Mouse (Mus musculus): ENCODE data around the gene Grik1. TPM values are rescaled to one million over a fixed set of nuclear protein-coding genes. Genes with fewer than 3 reads are reported as not detected.

The Grik1 gene
- total RNA-seq, 2 experiments from 2014 or later: not detected

DNA sequence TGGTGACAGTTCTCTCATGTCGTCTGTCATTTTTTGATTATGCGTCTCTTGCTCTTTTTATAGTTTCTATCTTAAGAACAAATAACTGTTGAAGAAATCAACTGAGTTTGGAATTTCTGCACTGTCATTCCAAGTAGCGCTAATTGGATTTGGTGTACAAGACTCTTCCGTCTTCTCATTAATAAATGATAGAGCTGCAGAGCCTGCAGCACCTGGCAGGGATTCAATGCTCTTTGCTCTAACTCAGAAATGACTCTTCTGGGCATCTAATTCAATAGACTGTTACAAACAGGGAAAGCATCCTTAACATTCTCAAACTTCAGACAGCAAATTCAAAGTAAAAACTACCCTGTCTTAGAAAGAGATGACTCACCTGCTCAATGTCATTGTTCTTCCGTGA is 376.3 kb downstream of the Grik1 start:
- no peak for ATAC-seq (replicated peaks; ENCODE audit: low FRiP score, poor library complexity, severe bottlenecking)

DNA sequence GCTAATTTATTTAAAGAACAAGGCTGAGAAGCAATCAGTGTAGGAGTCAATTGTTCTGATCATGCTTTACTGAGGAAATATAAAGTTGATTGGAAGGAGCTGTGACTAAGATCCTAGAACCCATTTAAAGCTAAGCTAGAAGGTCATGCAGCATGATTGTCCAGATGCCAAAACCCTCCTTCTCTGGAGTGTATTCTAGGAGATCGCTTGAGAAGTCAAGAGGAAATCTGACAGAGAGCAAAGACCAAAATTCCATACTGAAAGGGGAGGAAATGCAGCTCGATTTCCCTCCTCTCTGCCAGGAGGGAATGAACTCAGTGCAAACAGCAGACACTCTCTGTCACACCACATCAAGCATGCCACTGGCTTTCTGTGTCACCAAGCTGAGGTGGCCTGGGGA is 378.9 kb downstream of the Grik1 start:
- no peak for ATAC-seq (replicated peaks; ENCODE audit: low FRiP score, poor library complexity, severe bottlenecking)

DNA sequence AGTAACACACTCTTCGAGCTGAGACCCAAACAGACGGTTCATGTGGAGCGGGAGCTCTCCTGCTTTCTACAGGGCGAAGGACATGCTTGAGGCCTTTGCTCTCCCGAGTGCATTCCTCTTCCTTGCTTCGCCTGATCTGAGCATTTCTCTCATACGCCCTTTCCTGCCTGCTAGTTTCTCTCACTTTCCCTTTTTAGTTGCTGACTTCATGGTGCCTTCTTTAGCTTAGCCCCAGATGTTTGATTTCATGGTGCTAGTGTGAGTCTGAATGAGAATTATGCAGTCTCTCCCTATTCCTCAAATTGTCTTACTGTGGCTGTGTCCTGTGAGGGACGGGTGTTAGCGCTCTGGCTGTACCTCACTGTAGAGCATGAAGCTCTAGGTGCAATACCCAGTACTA is 388.0 kb downstream of the Grik1 start:
- no peak for ATAC-seq (replicated peaks; ENCODE audit: low FRiP score, poor library complexity, severe bottlenecking)

DNA sequence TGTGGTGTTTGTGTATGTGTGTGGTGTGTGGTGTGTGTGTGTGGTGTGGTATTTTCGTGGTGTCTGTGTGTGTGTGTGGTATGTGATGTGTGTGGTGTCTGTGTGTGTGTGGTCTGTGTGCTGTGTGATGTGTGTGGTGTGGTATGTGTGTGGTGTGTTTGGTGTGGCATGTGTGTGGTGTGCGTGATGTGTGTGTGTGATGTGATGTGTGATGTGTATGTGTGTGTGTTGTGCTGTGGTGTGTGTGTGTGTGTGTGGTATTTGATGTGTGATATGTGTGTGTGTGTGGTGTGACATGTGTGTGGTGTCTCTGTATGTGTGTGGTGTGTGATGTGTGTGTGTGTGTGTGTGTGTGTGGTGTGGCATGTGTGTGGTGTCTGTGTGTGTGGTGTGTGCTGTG is 388.9 kb downstream of the Grik1 start:
- no peak for ATAC-seq (replicated peaks; ENCODE audit: low FRiP score, poor library complexity, severe bottlenecking)

DNA sequence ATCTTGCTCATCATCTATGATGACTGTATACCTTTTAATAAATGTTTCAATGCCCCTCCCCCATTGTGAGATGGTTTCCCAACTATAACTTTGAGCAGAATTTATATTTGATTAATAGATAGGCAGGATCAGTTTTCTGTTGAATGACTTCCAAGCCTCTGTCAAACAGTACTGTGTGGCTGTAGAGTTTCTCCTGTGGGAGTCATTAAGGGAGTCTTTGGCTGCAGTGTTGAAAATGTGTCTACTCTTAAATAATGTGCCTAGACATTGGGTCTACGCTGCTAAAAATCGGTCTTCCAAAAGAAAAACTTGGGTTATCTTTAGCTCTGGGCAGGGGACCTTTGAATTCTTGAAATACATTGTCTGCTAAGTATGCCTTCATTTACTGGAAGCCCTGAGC is 414.1 kb downstream of the Grik1 start:
- ATAC-seq (replicated peaks; ENCODE audit: low FRiP score, poor library complexity, severe bottlenecking): no peak

DNA sequence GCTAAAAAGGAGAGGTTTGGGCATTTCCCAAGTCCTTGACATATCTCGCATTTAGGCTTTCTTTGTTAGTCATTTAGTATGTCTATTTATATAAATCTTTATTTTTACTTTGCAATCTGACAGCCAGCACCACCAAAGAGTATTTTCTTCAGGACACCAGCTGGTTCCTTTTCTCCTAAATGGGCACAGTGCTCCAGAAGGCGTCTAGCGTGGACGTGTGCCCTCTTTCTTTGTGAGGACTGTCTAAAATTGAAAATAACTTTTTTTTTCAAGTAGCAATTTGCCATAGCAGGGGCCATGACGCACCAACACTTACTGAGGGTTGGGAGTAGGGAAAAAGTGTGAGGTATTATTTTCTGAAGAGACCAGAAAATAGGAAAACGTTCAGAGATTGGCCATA is 425.5 kb downstream of the Grik1 start:
- no peak for ATAC-seq (replicated peaks; ENCODE audit: low FRiP score, poor library complexity, severe bottlenecking)

DNA sequence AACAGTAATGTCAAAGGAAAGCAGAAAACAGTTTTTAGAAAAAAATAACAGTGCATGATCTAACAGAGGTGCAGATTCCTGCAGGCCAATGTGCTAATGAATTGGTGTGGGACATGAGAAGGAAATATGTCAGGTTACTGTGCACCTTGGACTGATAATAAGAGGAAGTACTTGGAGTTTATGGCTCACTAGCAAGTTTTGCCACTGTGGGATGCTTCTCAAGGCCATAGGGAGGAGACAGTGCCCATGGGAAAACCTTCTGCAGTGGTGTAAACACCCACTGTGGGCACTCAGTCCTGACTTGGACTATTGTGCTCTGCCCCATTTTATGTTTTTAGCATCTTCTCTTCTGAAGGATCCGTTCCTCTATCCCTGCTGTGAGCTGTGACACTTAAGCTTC is 428.3 kb downstream of the Grik1 start:
- no peak for ATAC-seq (replicated peaks; ENCODE audit: low FRiP score, poor library complexity, severe bottlenecking)

DNA sequence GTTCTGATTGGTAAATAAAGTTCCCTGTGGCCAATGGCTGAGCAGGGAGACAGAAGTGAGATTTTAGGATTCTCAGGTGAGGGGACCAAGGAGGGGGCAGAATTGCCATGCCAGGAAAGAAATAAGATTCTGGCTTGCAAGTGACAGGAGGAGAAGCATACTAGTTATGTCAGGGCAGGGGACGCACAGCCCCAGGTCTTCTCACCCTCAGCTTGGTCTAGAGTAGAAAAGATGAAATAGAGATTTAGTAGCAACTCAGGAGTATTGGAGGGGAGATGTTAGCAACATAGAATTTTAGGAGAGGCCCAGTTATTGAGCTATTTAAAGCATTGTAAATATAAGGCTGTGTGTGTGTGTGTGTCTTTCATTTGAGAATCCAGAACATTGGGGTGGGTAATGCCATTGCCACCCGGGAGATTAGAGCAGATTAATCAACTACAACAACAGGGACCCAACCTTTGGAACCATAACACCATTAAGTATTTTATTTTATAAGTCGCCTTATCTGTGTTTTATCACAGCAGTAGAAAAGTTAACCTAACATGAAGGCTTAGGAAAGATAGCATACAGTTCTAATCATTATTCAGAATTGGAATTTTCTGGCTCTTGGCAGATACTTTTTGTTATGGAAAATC is 436.5 kb downstream of the Grik1 start:
- no peak for ATAC-seq (replicated peaks; ENCODE audit: low FRiP score, poor library complexity, severe bottlenecking)

DNA sequence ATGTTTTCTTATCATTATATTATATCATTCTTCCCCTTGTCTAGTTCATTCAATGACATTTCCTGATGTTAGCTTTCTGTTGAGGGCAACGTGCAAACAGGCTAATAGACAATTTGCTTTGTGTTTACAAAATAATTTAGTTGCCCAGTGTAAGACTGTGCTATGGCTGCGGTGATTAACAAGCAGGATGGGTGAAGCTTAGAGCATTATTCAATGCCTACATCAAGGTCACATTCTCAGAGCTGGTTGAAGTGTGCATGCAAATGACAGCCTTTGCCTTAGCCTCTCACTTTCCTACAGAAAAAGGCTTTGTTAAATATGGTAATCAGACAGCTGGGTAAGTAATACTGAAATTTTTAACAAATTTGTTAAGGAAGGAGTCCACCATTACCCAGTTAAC is 438.5 kb downstream of the Grik1 start:
- ATAC-seq (replicated peaks; ENCODE audit: low FRiP score, poor library complexity, severe bottlenecking): no peak

DNA sequence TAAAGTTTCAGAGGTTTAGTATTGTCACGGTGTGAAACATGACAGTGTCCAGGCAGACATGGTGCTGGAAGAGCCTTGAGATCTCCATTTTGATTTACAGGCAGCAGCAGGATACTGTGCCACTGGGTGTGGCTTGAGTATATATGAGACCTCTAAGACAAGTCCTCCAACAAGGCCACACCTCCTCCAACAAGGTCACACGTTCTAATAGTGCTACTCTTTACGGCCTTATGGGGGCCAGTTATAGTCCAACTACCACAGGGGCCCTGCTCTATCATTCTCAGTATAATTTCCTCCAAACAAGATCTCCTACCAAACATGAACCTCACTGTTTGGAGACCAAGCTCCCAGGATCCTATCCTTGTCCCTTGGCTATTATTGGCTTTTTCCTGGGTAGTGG is 441.3 kb downstream of the Grik1 start:
- no peak for ATAC-seq (replicated peaks; ENCODE audit: low FRiP score, poor library complexity, severe bottlenecking)

Other genes with a start within 250 kb of the Grik1 start
- not detected in 2 replicates for gene Cldn17, start 216.7 kb upstream of the Grik1 start, total RNA-seq (2015; ENCODE audit: low replicate concordance)
- not detected in 2 replicates for gene Cldn17, start 216.7 kb upstream of the Grik1 start, total RNA-seq (2017; ENCODE audit: low replicate concordance)

Data from erythroid progenitor cell, adult 5-6 weeks (primary cell).